Mouse (Mus musculus) common myeloid progenitor, adult 5-6 weeks (primary cell): ENCODE measurements at regions not wholly inside any gene's neighbourhood (a gene's known extent, or its start where the extent isn't known, plus 50 kb on each side); places are given as distances from the start of the nearest gene placed in this dataset.
A peak's percentile ranks its signal among the peaks of the same experiment; 100 is the strongest.

Experiments used
- ATAC-seq: replicated peaks from 2 replicates; pipeline ENCODE4 v1.8.0; 2016; ENCODE audit warnings: low read depth, mild to moderate bottlenecking, moderate TSS enrichment, inconsistent platforms; ENCODE audit not compliant: poor library complexity, severe bottlenecking

- ATAC-seq = no peak
Measured at GRCm38 (mm10) chr11:111683909-111684308, 617.9 kb downstream of the Kcnj2 start.

GRCm38 (mm10) chr11:111687769-111688168 lies 621.8 kb downstream of the Kcnj2 start:
- ATAC-seq = peak; percentile 97

- ATAC-seq = peak; percentile 22; the same call in 1 of the 2 replicates
Measured at GRCm38 (mm10) chr11:111688186-111688860, 622.4 kb downstream of the Kcnj2 start.

GRCm38 (mm10) chr11:111689899-111690298 lies 623.9 kb downstream of the Kcnj2 start:
- ATAC-seq = no peak

GRCm38 (mm10) chr11:111691512-111691911 lies 625.5 kb downstream of the Kcnj2 start:
- ATAC-seq = no peak

GRCm38 (mm10) chr11:111696668-111697067 lies 630.7 kb downstream of the Kcnj2 start:
- peak; percentile 87 for ATAC-seq

GRCm38 (mm10) chr11:111699862-111700261 lies 633.9 kb downstream of the Kcnj2 start:
- ATAC-seq = no peak

- no peak for ATAC-seq
Measured at GRCm38 (mm10) chr11:111706882-111707281, 640.9 kb downstream of the Kcnj2 start.

- no peak for ATAC-seq
Measured at GRCm38 (mm10) chr11:111715401-111715800, 649.4 kb downstream of the Kcnj2 start.

GRCm38 (mm10) chr11:111722276-111722675 lies 656.3 kb downstream of the Kcnj2 start:
- ATAC-seq = peak; percentile 90

GRCm38 (mm10) chr11:111728148-111728547 lies 662.2 kb downstream of the Kcnj2 start:
- ATAC-seq = no peak

GRCm38 (mm10) chr11:111732096-111732495 lies 666.1 kb downstream of the Kcnj2 start:
- ATAC-seq = no peak

GRCm38 (mm10) chr11:111735446-111735845 lies 669.5 kb downstream of the Kcnj2 start:
- ATAC-seq = no peak

GRCm38 (mm10) chr11:111735961-111736360 lies 670.0 kb downstream of the Kcnj2 start:
- no peak for ATAC-seq

- no peak for ATAC-seq
Measured at GRCm38 (mm10) chr11:111743356-111743755, 677.4 kb downstream of the Kcnj2 start.

GRCm38 (mm10) chr11:111747262-111747946 lies 681.4 kb downstream of the Kcnj2 start:
- ATAC-seq = no peak

GRCm38 (mm10) chr11:111747947-111748322 lies 682.0 kb downstream of the Kcnj2 start:
- no peak for ATAC-seq

GRCm38 (mm10) chr11:111748496-111748895 lies 682.5 kb downstream of the Kcnj2 start:
- no peak for ATAC-seq

GRCm38 (mm10) chr11:111754735-111755134 lies 688.8 kb downstream of the Kcnj2 start:
- no peak for ATAC-seq

- ATAC-seq = no peak
Measured at GRCm38 (mm10) chr11:111763081-111763480, 697.1 kb downstream of the Kcnj2 start.

GRCm38 (mm10) chr11:111766371-111767011 lies 700.5 kb downstream of the Kcnj2 start:
- ATAC-seq = no peak
